8 mouse cellular contexts compared by ENCODE assay signal in genomic region chr11:115564961-115565360, GRCm38 (mm10). TPM values are rescaled to one million over a fixed set of nuclear protein-coding genes. Genes with fewer than 3 reads are reported as not detected.
DNase-seq lines count a peak whose midpoint lies in the region; ATAC-seq and TF ChIP-seq lines count a peak whose summit lies in the region.

No protein-coding gene starts in this region.

- peak overlapping the region; percentile 85 for H3K4me2 ChIP-seq in heart, embryonic 11.5 days
- peak overlapping the region; percentile 97 for H3K4me2 ChIP-seq in forebrain, embryonic 16.5 days (ENCODE audit: low read length)
- peak overlapping the region; percentile 88 for H3K4me2 ChIP-seq in liver, postnatal 0 days (ENCODE audit: low read depth, low read length)

- peaks cover 18% of the 10 kb centered on the region for H3K36me3 ChIP-seq in heart, embryonic 11.5 days (ENCODE audit: control insufficient read depth, insufficient read depth, low read length)
- H3K36me3 ChIP-seq in E14TG2a.4 (ENCODE audit: insufficient read depth, low read length): peaks cover 48% of the 10 kb centered on the region
- peaks cover 16% of the 10 kb centered on the region for H3K36me3 ChIP-seq in forebrain, embryonic 16.5 days (ENCODE audit: control insufficient read depth, insufficient read depth)
- peaks cover 32% of the 10 kb centered on the region for H3K36me3 ChIP-seq in liver, postnatal 0 days (replicated peaks; ENCODE audit: insufficient read depth, low read length)

- H3K27me3 ChIP-seq in heart, embryonic 11.5 days (ENCODE audit: control insufficient read depth, insufficient read depth, low read length): no peaks in the 10 kb centered on the region
- no peaks in the 10 kb centered on the region for H3K27me3 ChIP-seq in E14TG2a.4 (ENCODE audit: insufficient read depth, low read length)
- no peaks in the 10 kb centered on the region for H3K27me3 ChIP-seq in forebrain, embryonic 16.5 days (replicated peaks; ENCODE audit: control insufficient read depth, insufficient read depth, low read length)
- no peaks in the 10 kb centered on the region for H3K27me3 ChIP-seq in liver, postnatal 0 days (ENCODE audit: insufficient read depth, low read length)

- H3K9ac ChIP-seq in heart, embryonic 11.5 days (ENCODE audit: low read depth, low read length): peak overlapping the region; percentile 91
- H3K9ac ChIP-seq in forebrain, embryonic 16.5 days (replicated peaks; ENCODE audit: low read depth, low read length): peak overlapping the region; percentile 76
- peak overlapping the region; percentile 77 for H3K9ac ChIP-seq in liver, postnatal 0 days (replicated peaks)

- no peak for DNase-seq in heart, adult 9 months (ENCODE audit: low spot score in 2 of 2)
- DNase-seq in liver, postnatal 0 days: no peak
- no peak for DNase-seq in gastrocnemius, postnatal 4 days (ENCODE audit: low spot score in 2 of 2)
- no peak for DNase-seq in frontal cortex, postnatal 25 days (ENCODE audit: low spot score in 2 of 2)
- DNase-seq in embryo, embryonic 9.5 days (ENCODE audit: extremely low spot score): no peak

- TF ChIP-seq CTCF in E14TG2a.4 (conservative IDR thresholded peaks at IDR 0.05; ENCODE audit: low read length): no peak
- TF ChIP-seq CTCF in liver, postnatal 0 days (IDR thresholded peaks at IDR 0.05; ENCODE audit: low read depth): no peak

- H3K27ac ChIP-seq in heart, embryonic 11.5 days (ENCODE audit: low read depth, low read length): no peak overlapping the region
- no peak overlapping the region for H3K27ac ChIP-seq in forebrain, embryonic 16.5 days (ENCODE audit: low read length)
- no peak overlapping the region for H3K27ac ChIP-seq in liver, postnatal 0 days (ENCODE audit: low read depth)

- H3K4me3 ChIP-seq in heart, embryonic 11.5 days (ENCODE audit: low read depth, low read length): peak overlapping the region; percentile 86
- H3K4me3 ChIP-seq in E14TG2a.4 (replicated peaks; ENCODE audit: low read length): peak overlapping the region; percentile 93
- peak overlapping the region; percentile 70 for H3K4me3 ChIP-seq in forebrain, embryonic 16.5 days (replicated peaks; ENCODE audit: low read length)
- peak overlapping the region; percentile 87 for H3K4me3 ChIP-seq in liver, postnatal 0 days (ENCODE audit: low read depth, low read length)

- no peaks in the 10 kb centered on the region for H3K9me3 ChIP-seq in heart, embryonic 11.5 days (replicated peaks; ENCODE audit: control insufficient read depth, low read length)
- H3K9me3 ChIP-seq in E14TG2a.4 (ENCODE audit: low read length): no peaks in the 10 kb centered on the region
- H3K9me3 ChIP-seq in forebrain, embryonic 16.5 days (ENCODE audit: control insufficient read depth, low read length): no peaks in the 10 kb centered on the region
- H3K9me3 ChIP-seq in liver, postnatal 0 days (ENCODE audit: low read length): no peaks in the 10 kb centered on the region

- no peak for TF ChIP-seq EP300 in liver, postnatal 0 days (IDR thresholded peaks at IDR 0.05; ENCODE audit: low read depth)

- H3K4me1 ChIP-seq in heart, embryonic 11.5 days (ENCODE audit: control insufficient read depth, insufficient read depth, low read length): peaks cover 9% of the 10 kb centered on the region
- peaks cover 36% of the 10 kb centered on the region for H3K4me1 ChIP-seq in E14TG2a.4 (replicated peaks; ENCODE audit: low read depth, low read length)
- peaks cover 14% of the 10 kb centered on the region for H3K4me1 ChIP-seq in forebrain, embryonic 16.5 days (replicated peaks; ENCODE audit: control insufficient read depth, insufficient read depth, low read length)
- peaks cover 10% of the 10 kb centered on the region for H3K4me1 ChIP-seq in liver, postnatal 0 days (ENCODE audit: insufficient read depth)

- 15% methylated on average over 7 of the region's 7 CpGs for WGBS in heart, embryonic 11.5 days (ENCODE audit: insufficient replicate concordance)
- 22% methylated on average over 7 of the region's 7 CpGs for WGBS in forebrain, embryonic 16.5 days
- 13% methylated on average over 7 of the region's 7 CpGs for WGBS in liver, postnatal 0 days (ENCODE audit: insufficient replicate concordance)

- no peak for ATAC-seq in heart, embryonic 11.5 days (replicated peaks; ENCODE audit: insufficient number of reproducible peaks, low FRiP score, low TSS enrichment)
- no peak for ATAC-seq in forebrain, embryonic 16.5 days
- ATAC-seq in liver, postnatal 0 days: no peak

RNA-seq across cellular contexts. Expression of gene Nup85, which starts 0.7 kb away (rescaled TPM):
- polyA plus RNA-seq in heart, embryonic 11.5 days (2014; fragmentation: Nextera tagmentation; extraction: Ambion mirVana): 131 and 133 TPM in 2 replicates
- polyA plus RNA-seq in forebrain, embryonic 16.5 days (2015; fragmentation: Nextera tagmentation; extraction: Ambion mirVana): 138 and 144 TPM in 2 replicates
- 41.8 and 46.0 TPM in 2 replicates for polyA plus RNA-seq in liver, postnatal 0 days (2015; fragmentation: Nextera tagmentation; extraction: Ambion mirVana)
- total RNA-seq in gastrocnemius, postnatal 4 days (2021): 10 to 100 TPM; 43.4 to 45.2 TPM

RNA-seq across cellular contexts. Expression of gene Sumo2, which starts 28.9 kb away (rescaled TPM):
- 702 and 712 TPM in 2 replicates for polyA plus RNA-seq in heart, embryonic 11.5 days (2014; fragmentation: Nextera tagmentation; extraction: Ambion mirVana)
- 1,130 and 1,181 TPM in 2 replicates for polyA plus RNA-seq in forebrain, embryonic 16.5 days (2015; fragmentation: Nextera tagmentation; extraction: Ambion mirVana)
- 281 and 283 TPM in 2 replicates for polyA plus RNA-seq in liver, postnatal 0 days (2015; fragmentation: Nextera tagmentation; extraction: Ambion mirVana)
- 100 to 1,000 TPM; 230 to 244 TPM for total RNA-seq in gastrocnemius, postnatal 4 days (2021)

RNA-seq across cellular contexts. Expression of gene Mrps7, which starts 38.8 kb away (rescaled TPM):
- polyA plus RNA-seq in heart, embryonic 11.5 days (2014; fragmentation: Nextera tagmentation; extraction: Ambion mirVana): 97.7 and 104 TPM in 2 replicates
- 68.0 and 76.5 TPM in 2 replicates for polyA plus RNA-seq in forebrain, embryonic 16.5 days (2015; fragmentation: Nextera tagmentation; extraction: Ambion mirVana)
- polyA plus RNA-seq in liver, postnatal 0 days (2015; fragmentation: Nextera tagmentation; extraction: Ambion mirVana): 46.4 and 48.9 TPM in 2 replicates
- 10 to 100 TPM; 70.9 to 73.2 TPM for total RNA-seq in gastrocnemius, postnatal 4 days (2021)

RNA-seq across cellular contexts. Expression of gene Gga3, which starts 38.9 kb away (rescaled TPM):
- polyA plus RNA-seq in heart, embryonic 11.5 days (2014; fragmentation: Nextera tagmentation; extraction: Ambion mirVana): 17.9 and 21.0 TPM in 2 replicates
- 32.5 and 37.4 TPM in 2 replicates for polyA plus RNA-seq in forebrain, embryonic 16.5 days (2015; fragmentation: Nextera tagmentation; extraction: Ambion mirVana)
- 3.0 and 3.5 TPM in 2 replicates for polyA plus RNA-seq in liver, postnatal 0 days (2015; fragmentation: Nextera tagmentation; extraction: Ambion mirVana)
- total RNA-seq in gastrocnemius, postnatal 4 days (2021): 10 to 100 TPM; 15.9 to 21.8 TPM

RNA-seq across cellular contexts. Expression of gene Mif4gd, which starts 47.8 kb away (rescaled TPM):
- 22.7 TPM in 2 replicates for polyA plus RNA-seq in heart, embryonic 11.5 days (2014; fragmentation: Nextera tagmentation; extraction: Ambion mirVana)
- 9.8 and 12.9 TPM in 2 replicates for polyA plus RNA-seq in forebrain, embryonic 16.5 days (2015; fragmentation: Nextera tagmentation; extraction: Ambion mirVana)
- 37.9 and 39.9 TPM in 2 replicates for polyA plus RNA-seq in liver, postnatal 0 days (2015; fragmentation: Nextera tagmentation; extraction: Ambion mirVana)
- total RNA-seq in gastrocnemius, postnatal 4 days (2021): 10 to 100 TPM; 29.7 to 31.9 TPM
